Mouse (Mus musculus) spleen, postnatal 10 days (tissue): ENCODE results near the gene Dydc1.

Experiments
- DNase-seq, 2 experiments: peaks; one replicate each; pipeline ENCODE4 v3.0.0; 2021 to 2022; ENCODE audit warnings: low spot score in 2 of 2

The Dydc1 gene

GRCm38 (mm10) chr14:41098726-41099125 is 26.0 kb downstream of the Dydc1 start:
- no peak for DNase-seq

DNA sequence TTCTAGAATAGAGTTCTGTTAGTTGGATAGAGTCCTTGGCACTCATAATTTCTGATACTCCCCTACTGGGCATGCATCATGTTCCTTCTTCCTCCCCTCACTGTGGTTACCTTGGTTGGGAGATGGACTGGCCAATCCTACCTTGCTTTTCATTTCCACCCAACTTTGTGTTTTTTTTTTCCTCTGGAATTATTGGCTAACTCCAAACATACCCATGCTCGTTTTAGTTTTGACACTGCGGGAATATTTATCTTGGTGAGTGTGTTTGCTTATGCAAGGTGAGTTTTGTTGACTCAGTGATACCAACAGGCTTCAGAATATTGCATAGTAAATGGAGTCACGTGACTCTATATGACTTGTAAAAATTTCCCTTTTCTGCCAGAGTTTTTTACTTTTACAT is 28.0 kb downstream of the Dydc1 start:
- no peak for DNase-seq

DNA sequence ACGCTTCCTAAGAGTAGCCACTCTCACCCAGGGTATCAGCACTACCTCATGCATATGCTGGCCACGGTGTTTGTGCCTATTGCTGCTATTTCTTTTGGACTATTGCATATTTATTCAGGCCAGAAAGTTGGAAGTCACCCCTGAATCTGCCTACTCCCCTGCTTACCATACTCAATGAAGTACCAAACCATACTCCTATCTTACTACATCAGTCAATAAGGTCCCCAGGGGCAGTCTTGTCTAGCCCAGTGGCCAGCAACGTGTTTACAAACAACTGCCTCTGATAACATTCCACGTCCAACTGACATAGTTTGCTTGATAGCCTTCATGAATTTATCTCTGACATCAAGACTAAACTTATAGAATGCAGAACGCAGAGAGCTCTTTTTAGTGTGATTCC is 28.5 kb downstream of the Dydc1 start:
- no peak for DNase-seq

GRCm38 (mm10) chr14:41102269-41102668 is 29.6 kb downstream of the Dydc1 start:
- DNase-seq = no peak

- DNase-seq = no peak
Observed at GRCm38 (mm10) chr14:41104853-41105444, 32.2 kb downstream of the Dydc1 start, which contains the start of gene Mat1a. Gene Mat1a, plus strand, starts transcription at chr14:41105035.

DNA sequence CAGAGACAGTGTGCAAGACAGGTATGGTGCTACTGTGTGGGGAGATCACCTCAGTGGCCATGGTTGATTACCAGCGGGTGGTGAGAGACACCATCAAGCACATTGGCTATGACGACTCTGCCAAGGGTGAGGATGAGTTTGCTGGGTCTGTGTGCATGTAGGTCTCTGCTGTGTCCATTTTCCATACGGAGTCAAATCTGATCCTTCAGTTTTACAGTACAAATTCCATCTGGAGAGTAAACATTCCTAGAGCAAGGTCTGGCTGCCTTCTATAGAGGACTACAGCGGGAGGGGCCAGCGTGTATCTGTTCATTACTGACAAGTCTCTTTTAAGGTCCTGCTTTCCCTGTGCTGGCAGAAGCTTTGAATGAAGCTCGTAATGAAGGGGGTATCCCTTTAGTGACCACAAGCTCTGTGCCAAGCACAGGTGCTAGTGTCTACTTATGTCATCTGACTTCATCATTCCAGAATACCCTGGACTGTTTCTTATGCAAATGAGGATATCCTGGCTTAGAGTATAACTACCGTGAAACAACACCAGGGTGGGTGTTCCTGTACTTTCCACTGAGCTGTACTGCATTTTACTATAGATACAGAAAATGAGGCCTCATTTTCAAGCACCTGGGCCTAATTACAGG is 38.4 kb downstream of the Dydc1 start:
- DNase-seq = no peak

- no peak for DNase-seq
Observed at GRCm38 (mm10) chr14:41112944-41113343, 40.2 kb downstream of the Dydc1 start.

DNA sequence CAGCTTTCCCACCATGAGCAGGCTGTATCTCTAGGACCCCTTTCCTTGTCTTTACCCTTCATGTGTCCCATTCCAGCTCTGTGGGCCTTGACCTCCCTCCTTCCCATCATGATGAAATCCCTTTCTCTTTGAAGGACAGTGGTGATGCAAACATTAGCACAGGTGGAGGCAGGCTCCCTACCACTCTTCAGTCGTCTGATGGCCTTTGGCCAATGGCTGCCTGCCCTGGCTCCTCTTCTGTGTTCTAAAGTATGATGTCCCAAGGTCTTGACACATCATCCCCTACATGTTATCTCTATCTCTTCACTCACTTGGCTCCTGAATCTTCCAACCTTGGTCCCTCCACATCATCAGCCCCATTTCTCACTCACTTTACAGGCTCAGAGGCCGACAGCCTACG is 43.6 kb downstream of the Dydc1 start:
- no peak for DNase-seq

- no peak for DNase-seq
Observed at GRCm38 (mm10) chr14:41124683-41125082, 52.0 kb downstream of the Dydc1 start.

- DNase-seq = no peak
Observed at GRCm38 (mm10) chr14:41127997-41128396, 55.3 kb downstream of the Dydc1 start.

DNA sequence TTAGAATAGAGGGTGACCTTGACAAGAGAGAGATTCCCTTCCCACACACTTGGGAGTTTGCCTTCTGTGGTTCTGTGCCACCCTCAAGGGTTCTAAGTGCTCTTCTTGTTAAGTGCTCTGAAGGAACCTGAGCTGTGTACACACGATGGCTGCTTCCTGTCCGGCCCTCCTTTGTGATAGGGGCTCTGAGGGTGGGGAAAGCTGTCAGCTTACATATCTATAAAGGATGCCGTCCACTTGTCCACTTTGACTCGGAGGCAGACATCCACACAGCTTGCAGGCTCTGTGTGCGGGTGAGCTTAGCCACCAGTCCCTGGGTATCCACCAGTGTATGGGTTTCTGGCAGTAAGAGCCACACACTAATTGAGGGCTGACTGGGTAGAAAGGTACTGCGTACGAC is 58.8 kb downstream of the Dydc1 start, which contains the start of gene Sftpa1:
Sftpa1 (plus strand) TSS at position 243 of the 400 bp plus-strand sequence.
- no peak for DNase-seq

DNA sequence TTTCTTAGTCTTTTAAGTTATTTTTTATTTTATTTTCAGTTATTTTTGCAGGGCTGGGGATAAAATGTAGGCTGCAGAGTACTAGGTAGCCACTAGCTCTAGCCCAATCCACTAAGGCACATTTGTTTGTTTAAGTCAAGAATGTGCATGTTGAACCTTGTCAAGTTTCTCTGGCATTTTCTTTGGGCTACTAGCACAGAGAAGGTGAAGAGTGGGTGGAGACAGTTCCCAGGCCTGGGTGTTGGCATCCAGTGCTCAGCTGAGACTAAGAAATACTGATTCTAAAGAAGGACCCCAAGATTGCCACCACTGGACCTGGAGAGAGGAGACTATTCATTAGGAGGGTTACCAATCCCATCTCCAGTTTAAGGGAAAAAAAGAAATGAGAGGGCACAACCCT is 64.3 kb downstream of the Dydc1 start:
- no peak for DNase-seq

DNA sequence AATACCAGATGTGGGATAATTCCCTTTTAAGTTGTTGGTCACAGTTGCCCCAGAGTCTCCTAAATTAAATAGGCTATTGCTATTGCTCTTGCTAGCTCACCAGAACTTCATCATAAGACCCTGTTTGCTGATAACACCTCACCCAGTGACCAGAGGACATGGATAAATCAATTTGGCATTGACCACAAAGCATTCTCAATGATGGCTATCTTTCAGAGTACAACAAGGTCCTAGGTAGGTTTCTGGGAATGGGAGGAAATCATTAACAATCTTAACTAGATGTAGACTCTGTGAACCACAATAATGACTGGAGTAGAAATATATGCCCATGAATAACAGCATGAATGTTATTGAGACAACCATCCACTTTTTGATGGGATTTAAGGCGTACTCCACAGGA is 68.0 kb downstream of the Dydc1 start:
- no peak for DNase-seq
